Mouse (Mus musculus) thymus, adult 2 months (tissue): Measurements from ENCODE around the gene Bnip3.

Source experiments
- CTCF ChIP-seq: fragments of 200-500 bp; IDR thresholded peaks from 2 replicates; pipeline ENCODE4 v1.5.1; 2012; ENCODE audit warnings: mild to moderate bottlenecking, control low read depth, low read length, moderate library complexity, borderline replicate concordance; ENCODE audit not compliant: control insufficient read depth, poor library complexity, insufficient read depth; ENCODE audit errors: extremely low read depth
- POLR2A ChIP-seq: fragments of 200-500 bp; IDR thresholded peaks from 2 replicates; pipeline ENCODE4 v1.6.1; 2012; ENCODE audit warnings: mild to moderate bottlenecking, low read length, control low read depth, moderate library complexity; ENCODE audit not compliant: control insufficient read depth, poor library complexity, insufficient read depth; ENCODE audit errors: extremely low read depth

- TF ChIP-seq CTCF (no peak), POLR2A (no peak)
Observed at GRCm38 (mm10) chr7:138940612-138941461, 31.5 kb upstream of the Bnip3 start, which contains the start of gene Jakmip3.
